Mouse (Mus musculus): ENCODE results near the gene Psmd12. TPM values are rescaled to one million over a fixed set of nuclear protein-coding genes. Genes with fewer than 3 reads are reported as not detected.

Psmd12 gene
- total RNA-seq (2023), result 10 to 100 TPM; 42.7 to 51.1 TPM

GRCm38 (mm10) chr11:107479053-107479861 is at the start of gene Psmd12:
Gene Psmd12, plus strand, starts transcription at chr11:107479484.

DNA sequence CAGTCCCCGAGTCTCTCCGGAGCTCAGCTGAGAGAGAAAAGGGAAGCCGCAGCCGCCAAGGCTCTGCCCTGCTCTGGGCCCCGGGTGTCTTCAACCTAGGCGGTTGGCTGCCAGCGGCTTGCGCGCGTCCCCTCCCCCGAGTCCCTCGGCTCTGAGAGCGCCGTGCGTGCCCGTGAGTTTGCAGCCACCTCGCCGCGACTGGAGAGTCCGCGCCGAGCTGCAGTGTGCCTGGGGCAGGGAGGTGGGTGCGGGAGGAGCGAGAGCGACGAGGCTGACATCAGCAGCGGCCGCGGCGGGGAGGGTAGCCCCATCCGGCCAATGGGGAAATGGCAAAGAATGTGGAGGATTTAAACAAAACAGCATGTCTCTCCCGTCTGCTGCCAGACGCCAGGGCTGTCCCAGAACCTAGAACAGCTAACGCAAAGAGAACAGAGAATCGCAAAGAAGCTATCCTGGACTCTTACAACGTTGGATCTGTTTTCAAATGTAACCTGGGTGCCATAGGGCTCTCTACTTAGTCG is 8.7 kb upstream of the Psmd12 start, which contains the start of gene Pitpnc1:
TSS of gene Pitpnc1 (minus strand) at position 179 of the 521 bp plus-strand sequence.

GRCm38 (mm10) chr11:107547351-107548203 is 68.3 kb downstream of the Psmd12 start, which contains the start of gene Helz:
Gene Helz, plus strand, starts transcription at chr11:107547930.

Other genes starting within 250 kb of the Psmd12 start
- gene Pitpnc1, start 8.8 kb upstream of the Psmd12 start, total RNA-seq (2023), result 100 to 1,000 TPM; 149 to 172 TPM
- 10 to 100 TPM; 81.4 to 87.7 TPM for gene Helz, start 68.4 kb downstream of the Psmd12 start, total RNA-seq (2023)
- not detected for gene Cacng1, start 237.0 kb downstream of the Psmd12 start, total RNA-seq (2023)

All from T-cell, adult 66 days (primary cell).